Mouse (Mus musculus) heart, postnatal 4 days (tissue): ENCODE results near the gene Gramd1a. TPM values are rescaled to one million over a fixed set of nuclear protein-coding genes. Genes with fewer than 3 reads are reported as not detected.

Experiments
- DNase-seq: peaks from one replicate; pipeline ENCODE4 v3.0.0; 2021
- total RNA-seq, 2 experiments: library from RNA; stranded (reverse); gene quantifications; 2 replicates each; pipeline ENCODE4 v1.2.3; 2021

Gene Gramd1a
- total RNA-seq, 2 experiments from 2014 or later, result 32.9 to 36.0 TPM

DNA sequence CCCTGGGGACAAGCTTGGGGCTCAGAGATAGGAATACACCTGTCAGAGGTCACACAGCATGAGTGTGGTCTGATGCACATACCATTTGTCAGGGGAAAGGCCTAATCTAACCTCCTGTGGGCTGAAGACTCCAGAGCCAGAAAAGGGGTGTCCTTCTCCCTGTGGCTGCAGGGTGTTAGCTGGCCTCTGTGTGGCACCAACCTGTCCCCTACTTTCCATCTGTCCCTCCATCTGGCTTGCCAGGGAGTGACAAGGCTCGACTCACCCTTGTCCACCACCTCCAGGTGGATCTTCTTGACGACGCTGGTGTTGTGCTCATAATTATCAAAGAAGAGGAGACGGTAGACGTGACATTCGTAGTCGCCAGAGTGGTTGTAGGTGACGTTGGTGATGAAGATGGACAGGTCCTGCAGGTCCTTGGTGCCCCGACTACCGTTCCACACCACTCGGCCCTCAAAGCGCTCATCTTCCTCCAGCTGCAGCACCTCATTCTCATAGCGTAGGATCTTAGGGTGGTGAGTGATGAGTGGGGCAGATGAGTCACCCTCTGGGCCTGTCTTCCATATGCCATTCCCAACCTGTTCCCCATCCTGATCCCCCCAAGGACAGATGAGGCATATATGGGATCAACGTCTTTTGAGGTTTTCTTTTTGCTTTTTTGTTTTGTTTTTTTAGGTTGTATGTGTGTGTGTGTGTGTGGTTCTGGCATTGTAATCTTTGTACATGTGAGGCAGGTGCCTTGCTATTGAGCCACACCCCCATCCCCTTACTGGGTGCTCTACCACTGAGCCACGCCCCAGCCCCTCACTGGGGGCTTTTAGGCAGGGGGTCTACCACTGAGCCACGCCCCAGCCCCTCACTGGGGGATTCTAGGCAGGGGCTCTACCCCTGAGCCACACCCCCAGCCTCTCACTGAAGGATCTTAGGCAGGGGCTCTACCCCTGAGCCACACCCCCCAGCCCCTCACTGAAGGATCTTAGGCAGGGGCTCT lies 32.8 kb downstream of the Gramd1a start:
- DNase-seq, result no peak

GRCm38 (mm10) chr7:31119556-31119955 lies 36.1 kb downstream of the Gramd1a start:
- DNase-seq, result no peak

GRCm38 (mm10) chr7:31118486-31118885 lies 37.2 kb downstream of the Gramd1a start:
- peak; percentile 63 for DNase-seq

DNA sequence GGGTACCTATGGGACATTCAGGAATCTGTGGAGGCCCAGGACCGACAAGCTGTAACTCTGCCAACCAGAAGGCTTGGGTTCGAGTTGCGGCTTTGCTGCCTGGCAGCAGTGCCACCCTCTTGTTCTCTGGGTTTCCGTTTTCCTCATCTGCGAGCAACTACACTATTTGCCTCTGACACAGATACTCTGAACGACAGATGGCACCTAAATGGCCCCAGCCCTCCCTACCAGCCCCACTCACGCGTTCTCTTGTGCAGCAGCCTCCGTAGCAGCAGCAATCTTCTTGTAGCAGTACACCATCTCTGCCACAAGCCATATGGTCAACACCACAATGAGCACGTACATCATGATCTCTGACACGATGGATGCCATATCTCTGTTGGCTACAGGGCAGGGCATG lies 38.2 kb downstream of the Gramd1a start:
- no peak for DNase-seq

- no peak for DNase-seq
Measured at GRCm38 (mm10) chr7:31116721-31117145, 39.0 kb downstream of the Gramd1a start.

GRCm38 (mm10) chr7:31115587-31116043 lies 40.1 kb downstream of the Gramd1a start:
- peak; percentile 85 for DNase-seq

DNA sequence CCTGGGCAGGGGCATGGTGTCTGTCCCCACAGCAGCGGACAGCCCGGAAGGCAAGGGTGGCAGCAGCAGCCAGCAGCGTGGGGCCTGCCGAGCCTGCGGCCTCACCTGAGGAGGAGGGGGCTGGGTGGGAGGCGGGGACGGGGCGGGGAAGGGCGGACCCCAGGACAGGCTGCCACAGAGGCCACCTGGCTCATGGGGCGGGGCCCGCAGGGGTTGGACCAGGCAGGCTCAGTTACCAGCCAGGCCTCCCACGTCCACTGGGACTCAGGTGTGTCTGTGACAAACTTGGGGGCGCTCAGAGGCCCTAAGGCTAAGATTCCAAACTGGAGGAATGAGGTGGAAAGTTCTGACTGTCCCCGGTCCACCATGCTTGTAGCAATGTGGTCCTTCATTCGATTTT lies 40.5 kb downstream of the Gramd1a start, which contains the start of gene Hpn:
Gene Hpn, minus strand, starts transcription at position 109 of the 400 bp plus-strand sequence.
- DNase-seq, result no peak

- no peak for DNase-seq
Measured at GRCm38 (mm10) chr7:31114646-31115045, 41.0 kb downstream of the Gramd1a start.

GRCm38 (mm10) chr7:31113800-31114199 lies 41.9 kb downstream of the Gramd1a start:
- no peak for DNase-seq

DNA sequence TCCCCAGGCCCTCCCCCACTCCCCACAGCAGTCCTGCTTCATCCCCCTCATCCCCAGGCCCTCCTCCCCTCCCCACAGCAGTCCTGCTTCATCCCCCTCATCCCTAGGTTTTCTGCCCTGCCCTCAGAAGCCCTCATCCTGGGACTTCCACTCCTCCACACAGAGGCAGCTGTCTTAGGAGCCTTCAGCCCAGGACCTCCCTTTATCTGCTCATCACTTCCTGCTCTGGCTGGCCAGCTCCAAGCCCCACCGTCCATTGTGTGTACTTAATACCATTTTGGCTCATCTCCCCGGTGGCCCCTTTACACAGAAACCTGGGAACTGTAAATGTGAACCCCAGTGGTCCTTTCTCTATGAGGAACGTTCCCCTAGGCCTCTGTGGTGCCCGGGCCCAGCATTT lies 43.7 kb downstream of the Gramd1a start:
- DNase-seq, result peak; percentile 41

- no peak for DNase-seq
Measured at GRCm38 (mm10) chr7:31110861-31111385, 44.8 kb downstream of the Gramd1a start.

GRCm38 (mm10) chr7:31109796-31110195 lies 45.9 kb downstream of the Gramd1a start:
- no peak for DNase-seq

DNA sequence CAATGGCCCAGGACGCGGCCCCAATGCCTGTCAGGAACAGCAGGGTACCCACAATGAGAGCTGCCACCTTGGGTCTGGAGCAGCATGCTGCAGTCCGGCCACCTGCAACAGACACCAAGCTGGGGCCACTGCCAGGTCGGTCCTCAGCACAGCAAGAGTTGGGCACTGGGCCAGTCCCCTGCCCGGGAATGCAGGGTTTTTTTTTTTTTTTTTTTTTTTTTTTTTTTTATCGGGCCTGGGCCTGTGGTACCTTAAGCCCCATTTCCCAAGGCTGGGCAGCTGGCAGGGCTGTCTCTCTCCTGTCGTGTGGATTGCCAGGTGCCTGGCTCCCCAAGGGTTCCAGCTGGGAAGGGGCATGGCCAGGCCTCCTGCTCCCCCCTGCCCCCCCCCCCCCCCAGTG lies 46.6 kb downstream of the Gramd1a start:
- DNase-seq, result peak; percentile 79

DNA sequence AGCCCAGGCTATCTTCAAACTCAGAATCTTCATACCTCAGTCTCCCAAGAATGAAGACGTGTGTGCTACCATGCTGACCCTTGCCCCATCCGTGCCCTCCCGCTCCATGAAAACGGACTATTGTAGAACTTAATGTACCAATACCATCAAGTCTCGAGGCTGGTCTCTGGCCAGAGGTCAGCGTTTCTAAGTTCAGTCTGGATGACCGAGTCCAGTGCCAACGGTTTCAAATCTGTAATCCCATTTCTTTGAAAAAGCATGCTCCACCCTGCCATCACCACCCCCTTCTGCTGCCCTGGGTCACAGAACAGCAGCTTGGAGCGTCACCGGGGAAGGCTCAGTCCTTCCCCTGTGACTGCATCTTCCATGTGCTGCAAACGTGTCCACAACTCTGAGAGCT lies 47.9 kb downstream of the Gramd1a start:
- no peak for DNase-seq

DNA sequence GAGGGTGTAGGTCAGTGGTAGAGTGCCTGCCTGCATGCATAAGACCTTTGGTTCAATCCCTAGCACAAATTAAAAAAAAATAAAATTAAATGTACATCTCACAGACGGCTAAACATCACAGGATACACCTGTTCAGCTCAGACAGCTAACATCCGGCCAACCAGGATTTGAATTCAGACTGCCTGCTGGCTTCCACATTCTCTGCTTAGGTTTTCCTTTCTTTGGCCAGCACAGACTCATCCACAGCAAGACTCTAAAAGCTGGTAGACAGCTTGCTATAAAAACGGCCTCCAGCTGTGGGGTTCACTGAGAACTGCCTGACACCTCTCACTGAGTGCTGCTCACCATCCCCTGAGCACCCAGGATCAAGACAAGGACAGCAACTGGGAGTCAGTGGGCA lies 49.5 kb downstream of the Gramd1a start:
- DNase-seq, result no peak

- DNase-seq, result peak; percentile 82
Measured at GRCm38 (mm10) chr7:31105061-31105768, 50.5 kb downstream of the Gramd1a start.

- no peak for DNase-seq
Measured at GRCm38 (mm10) chr7:31100786-31101185, 54.9 kb downstream of the Gramd1a start.

- no peak for DNase-seq
Measured at GRCm38 (mm10) chr7:31099612-31099982, 56.1 kb downstream of the Gramd1a start.

DNA sequence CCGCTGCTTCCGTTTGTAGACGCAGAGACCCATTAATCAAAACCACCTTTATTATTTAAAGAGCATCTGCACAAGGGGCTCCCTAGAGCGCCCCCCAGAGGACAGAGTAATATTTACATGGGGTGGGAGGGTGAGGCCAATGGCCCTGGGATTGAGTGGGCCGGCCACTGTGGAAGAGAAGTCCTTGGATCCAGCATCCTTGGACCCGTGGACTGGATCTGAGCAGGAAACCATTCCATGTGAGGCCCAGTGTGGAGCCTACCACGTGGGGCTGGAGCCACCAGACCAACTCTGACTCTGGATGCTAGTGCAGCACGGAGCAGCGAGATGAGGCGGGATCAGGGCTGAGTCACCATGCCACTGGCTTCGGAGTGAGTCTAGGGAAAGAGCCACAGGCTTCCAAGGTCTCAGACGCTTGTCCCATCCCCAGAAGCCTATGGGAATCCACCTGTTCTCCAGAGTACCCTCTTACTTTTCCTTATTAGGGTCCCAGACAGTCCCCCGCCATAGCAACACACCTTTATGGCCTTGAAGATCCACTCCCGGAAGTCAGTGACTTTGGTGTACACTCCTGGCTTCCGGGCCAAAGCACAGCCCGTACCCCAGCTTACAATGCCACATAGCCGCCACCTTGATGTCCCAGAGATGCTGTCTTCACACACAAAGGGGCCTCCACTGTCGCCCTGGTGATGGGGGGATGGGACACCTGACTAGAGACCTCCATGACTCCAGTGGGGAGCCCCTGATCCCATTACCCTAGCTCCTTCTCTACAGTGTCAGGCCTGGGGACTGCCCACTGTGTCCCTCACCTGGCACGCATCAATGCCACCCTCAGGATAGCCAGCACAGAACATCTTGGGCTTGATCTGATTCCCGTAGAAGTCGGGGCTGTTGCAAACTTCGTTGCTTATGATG lies 56.7 kb downstream of the Gramd1a start:
- peak; percentile 47 for DNase-seq

GRCm38 (mm10) chr7:31097583-31098248 lies 58.0 kb downstream of the Gramd1a start:
- DNase-seq, result peak; percentile 95

GRCm38 (mm10) chr7:31096892-31097564 lies 58.7 kb downstream of the Gramd1a start:
- no peak for DNase-seq
